Mouse (Mus musculus) cerebellum, postnatal 36 days (tissue): ENCODE results near the gene Srpk1.

ENCODE experiments used
- DNase-seq, 2 experiments: peaks; one replicate each; pipeline ENCODE4 v3.0.0; 2021 to 2022; ENCODE audit warnings: mixed read lengths in 2 of 2

Gene Srpk1

DNA sequence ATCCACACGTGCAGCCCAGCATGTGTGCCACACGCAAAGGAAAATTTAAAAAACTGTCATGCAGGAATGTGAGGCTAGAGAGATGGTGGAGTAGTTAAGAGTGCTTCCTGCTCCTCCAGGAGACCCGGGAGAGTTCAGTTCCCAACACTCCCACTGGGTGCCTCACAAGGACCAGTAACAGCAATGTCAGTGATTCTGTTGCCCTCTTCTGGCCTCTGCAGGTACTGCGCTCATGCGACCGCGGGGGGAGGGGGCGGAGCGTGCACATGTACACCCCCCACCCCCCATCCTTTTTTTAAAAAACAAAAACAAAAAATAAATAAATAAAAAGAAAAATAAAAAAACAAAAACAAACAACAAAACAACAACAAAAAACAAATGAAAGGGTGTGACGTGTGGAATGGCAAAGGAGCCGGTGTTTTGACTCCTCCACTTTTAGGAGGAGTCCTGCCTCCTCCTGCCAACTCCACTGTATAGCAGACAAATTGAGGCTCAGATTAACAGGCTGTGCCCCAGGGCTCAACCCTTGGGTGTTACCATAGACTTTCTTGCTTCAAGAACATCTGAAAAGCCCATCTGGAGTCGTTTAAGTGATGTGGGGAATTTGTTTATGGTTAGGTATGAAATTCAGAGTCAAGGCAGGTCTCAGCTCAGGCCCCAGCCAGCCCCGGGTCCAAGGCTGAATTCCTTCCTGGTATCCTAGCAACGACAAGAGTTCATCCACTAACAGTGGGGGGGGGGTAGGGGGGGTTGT, 69.3 kb downstream of the Srpk1 start:
- DNase-seq = peak; percentile 57 to 66

DNA sequence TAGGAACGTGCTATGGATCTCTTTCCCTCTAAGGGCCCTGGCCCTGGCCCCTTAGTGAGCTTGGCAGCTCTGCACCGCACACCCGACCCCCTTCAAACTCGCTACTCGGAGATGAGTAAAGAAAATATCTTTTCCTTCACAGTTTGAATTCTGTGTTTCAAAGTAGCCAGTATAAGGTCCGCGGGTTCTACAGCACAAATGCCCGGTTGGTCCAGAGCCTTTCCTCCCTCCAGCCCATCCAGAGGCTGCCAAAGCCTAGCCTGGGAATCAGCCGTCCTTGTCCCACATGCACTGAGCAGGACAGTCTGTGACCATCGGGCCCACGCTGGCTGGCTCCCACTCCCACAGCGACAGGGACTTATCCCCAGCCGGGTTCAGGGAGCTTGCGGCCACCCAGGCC, 73.4 kb downstream of the Srpk1 start, which contains the start of gene Clpsl2:
TSS of gene Clpsl2 (plus strand) at position 301 of the 400 bp plus-strand sequence.
- no peak for DNase-seq

DNA sequence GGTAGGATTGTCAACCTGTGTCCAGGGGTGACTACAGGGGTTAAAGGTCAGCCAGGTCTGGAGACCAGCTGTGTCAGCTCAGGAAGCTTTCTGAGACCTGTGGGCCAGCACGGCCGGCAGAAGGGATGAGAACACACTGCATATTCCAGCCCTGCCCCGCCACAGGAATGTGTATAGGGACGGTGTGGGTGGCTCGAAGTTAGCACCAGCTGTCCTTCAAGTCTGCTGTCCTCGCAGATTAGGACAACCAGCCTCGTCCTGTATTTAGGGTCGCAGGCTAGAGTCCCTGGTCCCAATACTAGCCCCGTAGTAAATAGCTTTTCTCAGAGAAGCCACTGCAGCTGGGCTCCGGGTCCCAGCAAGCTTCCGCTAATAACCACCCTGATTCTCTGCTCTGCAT, 74.0 kb downstream of the Srpk1 start:
- DNase-seq = no peak

DNA sequence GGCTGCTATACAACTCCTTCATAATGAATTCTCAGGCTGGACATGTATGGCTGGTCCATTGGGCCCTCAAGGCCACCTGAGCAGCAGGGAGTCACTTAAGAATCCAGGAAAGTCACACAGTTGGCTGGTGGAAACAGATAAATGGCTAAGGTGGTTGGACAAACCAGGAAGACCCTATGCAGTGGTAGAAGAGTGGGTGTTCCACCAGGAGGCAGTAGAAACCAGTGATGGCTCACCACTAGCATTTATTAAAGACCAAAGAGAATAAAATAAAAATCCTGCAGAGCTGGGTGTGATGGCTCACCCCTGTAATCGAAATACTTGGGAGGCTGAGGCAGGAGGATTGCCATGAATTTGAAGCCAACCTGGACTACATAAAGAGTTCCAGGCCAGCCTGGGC, 75.6 kb downstream of the Srpk1 start:
- no peak for DNase-seq

DNA sequence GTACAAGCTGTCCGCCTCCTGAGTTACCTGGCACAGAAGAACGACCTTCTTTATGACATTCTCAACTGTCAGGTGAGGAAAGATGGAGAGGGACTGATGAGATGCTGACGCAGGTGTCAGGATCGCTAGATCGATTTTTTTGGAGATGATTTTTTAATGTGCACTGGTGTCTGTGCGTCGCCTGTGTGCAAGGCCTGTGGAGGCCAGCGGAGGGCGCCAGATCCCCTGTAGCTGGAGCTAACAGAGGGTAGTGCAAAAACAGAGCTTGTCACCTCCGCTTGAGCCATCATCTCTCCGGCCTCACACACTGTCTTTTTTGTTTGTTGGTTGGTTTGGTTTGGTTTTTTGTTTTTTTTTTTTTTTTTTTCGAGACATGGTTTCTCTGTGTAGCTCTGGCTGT, 84.6 kb downstream of the Srpk1 start:
- DNase-seq = no peak
